Mouse (Mus musculus): ENCODE measurements around the gene Celf2.
A peak's percentile ranks its signal among the peaks of the same experiment; 100 is the strongest.

Gene Celf2

DNA sequence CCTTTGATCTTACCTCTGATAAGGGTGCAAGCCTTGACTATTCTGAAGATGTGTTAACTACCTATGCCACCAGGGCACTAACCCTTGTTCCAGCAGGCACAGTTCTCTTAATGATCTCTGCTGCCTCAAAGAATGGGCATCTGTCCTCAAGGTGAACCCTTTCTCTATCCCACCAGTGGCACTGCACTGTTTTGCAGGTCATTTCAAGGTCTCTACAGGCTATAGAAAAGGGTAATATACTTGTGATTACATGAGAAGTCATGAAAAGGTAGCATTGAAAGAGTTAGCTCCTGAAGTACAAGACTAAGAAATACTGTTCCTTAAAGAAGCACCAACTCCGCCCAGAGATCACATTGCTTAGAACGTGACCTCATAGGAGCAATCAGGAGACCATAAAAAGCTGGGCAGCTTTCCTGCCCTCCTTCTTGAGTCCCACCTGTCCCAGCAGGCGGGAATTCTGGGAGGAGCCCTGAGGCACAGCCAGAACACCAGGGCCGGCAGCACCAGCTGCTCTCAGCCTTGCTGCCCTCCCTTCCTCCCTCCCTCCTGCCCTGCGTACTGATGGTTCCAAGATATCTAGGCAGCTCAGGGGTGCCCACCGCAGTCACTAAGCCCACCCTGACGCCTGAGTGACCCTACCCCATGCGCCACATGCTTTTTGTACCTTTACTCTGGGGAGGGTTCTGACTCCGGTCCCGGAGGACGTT lies 788.5 kb downstream of the Celf2 start:
- DNase-seq: peak; percentile 39

DNA sequence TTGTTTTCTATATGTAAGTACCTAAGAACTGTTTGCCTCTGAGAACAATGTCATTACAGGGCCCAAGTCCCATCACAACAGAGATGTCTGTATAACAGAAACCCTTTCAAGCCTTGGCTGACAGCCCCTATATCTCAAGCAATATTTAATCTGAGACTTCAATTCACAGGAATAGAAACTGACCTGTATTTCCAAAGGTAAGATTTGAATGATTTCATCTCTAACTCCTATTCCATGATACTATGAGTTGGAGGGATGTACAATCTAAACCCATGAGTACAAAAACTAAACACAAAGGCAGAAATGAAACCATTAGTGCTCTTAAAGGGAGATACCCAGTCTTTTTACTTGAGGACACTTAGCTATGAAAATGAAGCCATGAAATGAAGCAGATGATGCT lies 790.5 kb downstream of the Celf2 start:
- no peak for DNase-seq

DNA sequence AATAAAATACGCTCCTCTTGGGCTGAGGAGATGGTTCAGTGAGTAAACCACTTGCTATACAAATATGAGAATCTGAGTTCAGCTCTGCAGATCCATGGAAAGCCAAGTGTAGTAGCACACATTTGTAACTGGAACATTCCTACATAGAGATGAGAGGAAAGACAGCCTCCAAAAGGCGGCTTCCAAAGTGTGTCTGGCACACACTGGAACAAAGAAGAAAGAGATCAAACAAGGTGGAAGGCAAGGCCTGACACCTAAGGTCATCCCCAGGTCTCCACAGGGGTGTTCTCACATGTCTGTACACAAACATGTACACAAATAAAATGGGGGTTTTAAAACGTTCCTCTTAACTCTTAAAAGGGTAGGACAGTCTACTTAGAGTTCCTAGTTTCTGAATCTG lies 791.4 kb downstream of the Celf2 start:
- no peak for DNase-seq

DNA sequence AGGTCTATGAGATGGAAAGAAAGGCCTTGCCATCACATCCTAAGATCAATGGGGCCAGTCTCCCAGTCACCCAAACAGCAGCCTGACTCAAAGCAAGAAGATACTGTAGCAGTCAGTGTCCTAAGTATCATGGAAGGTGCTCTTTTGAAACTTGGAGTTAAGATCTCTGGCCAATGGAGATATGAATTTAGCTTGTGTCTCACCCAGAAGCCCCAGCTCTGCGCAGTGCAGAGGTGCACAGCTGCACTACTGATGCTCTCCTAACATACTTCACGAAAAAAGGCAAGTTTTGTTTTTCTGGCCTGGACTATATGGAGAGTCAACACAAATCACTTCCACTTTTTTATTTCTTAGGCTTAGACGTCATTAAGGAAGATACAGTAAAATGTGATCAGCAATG lies 793.8 kb downstream of the Celf2 start:
- no peak for DNase-seq

DNA sequence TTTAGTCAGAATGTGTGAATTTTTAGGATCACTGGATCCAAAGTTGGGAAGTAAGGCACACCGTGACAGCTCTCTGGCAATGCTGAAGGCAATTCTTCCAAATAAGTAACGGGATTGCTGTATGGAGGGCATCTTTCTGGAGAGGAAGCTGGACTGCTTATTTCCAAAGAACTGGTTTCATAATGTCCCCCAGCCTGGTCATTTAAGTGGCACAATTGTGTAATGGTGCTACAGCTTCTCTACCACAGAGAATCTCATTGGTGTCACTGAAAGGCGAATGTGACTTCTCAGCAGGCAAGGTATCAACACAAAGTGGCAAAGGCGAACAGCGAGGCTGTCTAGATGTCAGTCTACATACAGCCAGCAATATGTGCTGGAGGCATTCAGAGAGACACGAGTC lies 795.8 kb downstream of the Celf2 start:
- DNase-seq: no peak

DNA sequence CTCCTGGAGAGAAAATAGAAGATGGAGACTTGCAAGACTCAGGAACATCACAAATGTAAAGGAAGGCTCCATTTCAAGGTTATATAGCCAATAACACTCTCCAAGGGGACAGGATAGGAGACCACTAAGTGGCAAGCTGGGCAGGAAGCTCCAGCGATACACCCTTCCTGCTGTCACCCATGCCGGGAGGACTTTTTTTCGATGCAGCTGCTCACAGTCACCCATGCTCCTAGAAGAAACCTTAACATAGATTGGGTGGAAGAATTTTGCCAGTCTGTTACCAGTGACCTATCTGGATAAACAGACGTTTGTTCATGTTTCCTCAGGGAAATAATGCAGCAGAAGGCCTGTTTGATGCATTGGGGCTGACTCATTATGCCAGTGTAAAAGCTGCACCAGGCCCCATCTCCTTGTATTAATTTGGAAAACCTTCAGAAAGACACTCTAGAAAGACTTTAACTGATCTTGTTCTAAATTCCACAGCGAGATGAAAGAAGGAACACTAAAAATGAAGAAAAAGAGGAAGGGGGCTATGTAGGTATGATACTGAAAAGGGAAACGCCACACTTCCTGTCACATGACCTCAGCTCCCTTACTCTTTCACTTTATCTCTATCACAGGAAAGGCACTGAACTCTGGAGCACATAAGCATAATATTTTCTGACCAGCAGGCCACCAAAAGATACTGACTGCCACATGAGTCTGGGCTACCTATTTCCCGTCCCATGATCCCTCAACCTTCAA lies 798.5 kb downstream of the Celf2 start:
- no peak for DNase-seq

DNA sequence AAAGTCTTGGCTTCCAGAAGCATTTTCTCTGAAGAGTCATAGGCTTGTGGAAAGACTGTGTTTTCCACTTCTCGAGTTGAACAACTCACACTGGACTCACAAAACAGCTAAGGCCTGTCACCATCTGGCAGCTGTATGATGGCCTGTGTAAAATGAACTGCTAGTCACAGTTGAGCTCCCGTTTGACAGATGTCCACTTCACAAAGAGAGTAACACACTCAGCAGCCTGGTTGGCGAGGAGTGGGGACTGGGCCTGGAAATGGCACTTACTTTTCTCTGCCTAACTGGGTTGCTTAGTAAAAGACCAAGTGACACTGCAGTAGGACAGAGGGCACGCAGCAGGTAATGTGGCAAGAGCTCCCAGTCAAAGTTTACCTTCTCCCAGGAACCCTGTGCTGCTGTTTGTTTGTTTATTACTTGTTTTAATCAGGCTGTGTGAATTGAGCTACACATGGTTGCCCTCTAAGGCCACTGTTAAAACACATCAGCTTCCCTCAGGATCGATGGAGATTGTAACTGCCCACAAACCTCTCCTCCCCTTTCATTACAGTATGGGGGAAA lies 801.3 kb downstream of the Celf2 start:
- no peak for DNase-seq

DNA sequence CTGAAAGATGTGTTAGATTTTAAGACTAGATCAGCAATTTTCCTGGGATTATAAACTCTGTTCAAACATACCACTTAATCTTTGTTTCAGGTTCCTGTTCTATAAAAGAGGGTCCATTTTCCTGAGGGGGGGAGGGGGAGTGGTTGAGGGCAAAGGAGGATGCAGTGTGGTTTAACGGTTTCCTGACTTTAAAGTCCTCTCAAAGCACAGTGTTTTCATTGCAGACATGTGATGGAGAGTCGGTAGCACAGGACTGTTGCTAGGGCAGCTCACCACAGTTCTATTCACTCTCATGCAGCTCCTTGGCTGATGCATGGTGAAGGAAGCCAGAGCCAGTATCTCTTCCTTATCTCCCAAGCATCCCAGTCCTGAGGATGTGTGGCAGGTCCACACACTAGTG lies 802.1 kb downstream of the Celf2 start:
- no peak for DNase-seq

DNA sequence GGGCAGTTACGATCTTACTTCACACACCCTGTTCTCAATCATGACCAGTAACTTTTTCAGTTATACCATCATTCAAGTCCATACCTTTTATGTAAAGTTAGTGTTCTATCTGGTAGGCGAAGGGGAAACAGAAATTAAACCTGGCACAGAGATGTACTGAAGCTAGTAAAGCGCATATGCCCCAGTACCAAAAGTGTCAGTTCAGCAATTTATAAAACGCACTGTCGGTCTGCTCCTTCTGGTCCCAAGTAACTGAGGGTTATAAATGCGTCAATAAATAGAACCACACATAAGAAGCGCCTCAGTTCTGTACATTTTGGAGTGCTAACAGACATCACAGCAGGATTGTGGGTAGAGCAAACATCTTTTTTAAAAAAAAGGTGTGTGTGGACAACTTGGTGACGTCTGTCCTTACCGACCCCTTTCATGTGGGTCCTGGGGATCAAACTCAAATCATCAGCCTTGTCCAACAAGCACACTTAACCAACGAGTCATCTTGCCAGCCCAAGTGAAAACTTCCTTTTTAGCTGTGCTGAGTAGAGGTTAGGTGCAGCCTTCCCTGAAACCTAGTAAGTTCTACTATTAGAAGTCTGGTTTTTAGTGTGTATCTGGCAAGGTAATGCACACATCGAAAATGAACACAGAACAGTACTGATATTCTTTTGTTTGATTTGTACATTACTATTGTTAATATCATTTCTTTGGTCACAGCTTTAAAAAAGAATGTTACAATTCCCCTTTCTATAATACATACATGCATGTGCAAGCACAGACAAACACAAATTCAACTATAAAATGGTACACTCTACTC lies 803.2 kb downstream of the Celf2 start:
- DNase-seq: no peak

DNA sequence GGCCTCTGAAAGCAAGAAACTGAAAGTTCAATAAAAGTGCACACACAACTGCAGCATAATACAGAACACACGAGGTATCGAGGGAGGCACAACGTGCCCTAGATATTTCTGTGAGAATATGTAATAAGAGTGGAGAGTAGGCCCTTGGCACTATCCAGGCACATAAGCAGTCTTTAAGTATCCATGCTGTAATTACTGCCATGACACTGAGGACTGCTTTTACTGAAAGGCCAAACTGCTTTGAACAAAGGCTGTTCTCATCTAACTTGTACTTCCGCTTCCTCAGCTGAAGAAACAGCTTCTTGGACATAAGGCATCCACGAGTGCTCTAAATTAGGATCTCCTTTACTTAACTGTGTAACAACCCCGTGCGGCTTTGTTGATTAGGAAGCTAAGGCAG lies 803.9 kb downstream of the Celf2 start:
- DNase-seq: no peak

DNA sequence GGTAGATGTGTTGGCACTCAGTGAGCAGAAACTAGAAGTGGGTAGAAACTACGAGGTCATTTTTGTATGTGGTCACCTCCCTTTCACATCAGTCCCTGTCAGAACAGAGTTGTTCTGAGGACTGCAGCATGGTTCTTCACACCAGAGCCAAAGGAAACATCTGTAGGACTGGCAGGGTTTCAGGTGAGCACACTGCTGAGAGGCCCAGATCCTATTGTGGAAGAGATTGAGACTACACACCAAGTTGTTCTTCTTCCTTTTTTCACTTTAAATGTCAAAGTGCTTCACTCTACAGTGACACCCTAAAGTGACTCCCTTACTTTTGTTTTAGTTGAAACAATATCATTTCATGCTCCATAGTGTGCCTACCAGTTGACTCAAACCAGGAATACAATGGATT lies 804.6 kb downstream of the Celf2 start:
- no peak for DNase-seq

DNA sequence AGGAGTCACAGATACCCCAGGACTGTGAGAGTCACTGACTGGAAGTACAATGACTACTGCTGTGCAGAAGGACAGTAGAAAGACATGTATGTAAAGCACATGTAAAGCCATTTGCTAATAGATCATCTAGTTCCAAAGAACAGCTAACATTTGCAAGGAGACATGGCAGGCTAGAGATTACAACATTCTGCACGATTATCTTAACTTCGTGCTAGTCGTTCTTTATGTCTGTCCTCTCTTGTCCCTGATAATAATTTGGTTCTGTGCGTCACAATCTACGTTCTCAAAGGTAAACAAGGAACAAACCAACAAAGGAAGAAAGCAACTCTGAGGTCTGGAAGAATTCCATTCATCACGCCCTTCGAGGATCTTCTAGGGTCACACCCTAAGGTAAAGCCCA lies 805.0 kb downstream of the Celf2 start:
- no peak for DNase-seq

DNA sequence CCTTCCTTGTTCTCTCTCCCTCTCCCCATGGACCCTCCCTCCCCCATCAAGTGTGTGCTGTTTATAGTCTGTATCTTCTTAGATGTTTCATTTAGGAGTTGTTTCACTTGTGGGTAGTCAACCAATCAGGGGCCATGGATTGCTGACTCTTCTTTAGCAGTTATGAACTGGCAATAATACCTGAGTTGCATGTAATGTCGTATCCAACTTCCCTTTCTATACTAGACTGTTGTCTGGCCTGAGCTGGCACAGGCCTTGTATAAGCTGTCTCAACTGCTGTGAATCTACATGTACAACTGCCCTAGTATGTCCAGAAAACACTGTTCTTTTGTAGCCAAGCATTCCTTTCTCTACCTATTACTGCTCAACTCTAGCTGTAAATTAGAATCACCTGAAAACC lies 813.0 kb downstream of the Celf2 start:
- no peak for DNase-seq

DNA sequence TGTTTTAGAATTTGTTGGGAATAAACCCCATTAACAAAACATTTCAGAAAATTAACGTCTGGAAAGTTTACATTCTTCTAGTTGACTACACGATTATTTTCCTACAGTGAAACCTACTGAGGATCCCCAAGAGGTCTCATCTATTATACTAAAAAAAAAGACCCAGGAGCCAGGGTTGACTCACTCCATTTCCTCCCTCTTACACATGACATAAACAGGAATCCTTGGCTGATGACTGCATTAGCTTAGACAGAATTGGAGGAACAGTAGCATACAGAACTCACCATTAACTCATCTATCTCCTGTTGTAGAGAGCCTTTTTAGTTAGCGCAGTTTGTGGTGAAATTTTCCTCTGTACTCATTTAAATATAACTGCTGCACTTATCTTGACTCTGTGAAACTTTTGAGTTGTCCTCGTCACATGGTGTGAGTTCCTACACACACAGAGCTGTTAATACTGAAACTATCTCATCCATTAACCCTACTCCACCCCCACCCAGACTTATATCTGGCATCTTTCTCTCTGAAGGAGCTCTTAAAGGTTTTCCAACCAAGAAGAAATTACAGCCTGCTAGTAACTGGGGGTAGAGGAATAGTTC lies 813.9 kb downstream of the Celf2 start:
- DNase-seq: no peak

DNA sequence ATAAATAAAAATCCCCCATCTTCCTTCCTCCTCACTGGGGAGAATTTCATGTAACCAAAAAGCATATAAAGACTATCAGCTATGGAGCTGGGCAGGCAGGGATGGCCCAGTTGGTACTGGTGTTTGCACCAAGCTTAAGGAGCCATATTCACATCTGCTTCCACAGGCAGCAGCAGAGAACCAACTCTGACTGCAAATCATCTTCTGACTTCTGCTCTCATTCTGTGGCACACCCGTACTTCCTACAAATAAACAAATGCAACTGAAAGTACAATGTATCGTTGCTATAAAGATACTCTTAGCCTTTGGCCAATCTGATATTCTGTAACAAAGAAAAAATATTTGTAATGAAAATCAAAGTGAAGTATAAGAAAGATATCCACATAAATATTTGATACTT lies 819.7 kb downstream of the Celf2 start:
- DNase-seq: no peak

DNA sequence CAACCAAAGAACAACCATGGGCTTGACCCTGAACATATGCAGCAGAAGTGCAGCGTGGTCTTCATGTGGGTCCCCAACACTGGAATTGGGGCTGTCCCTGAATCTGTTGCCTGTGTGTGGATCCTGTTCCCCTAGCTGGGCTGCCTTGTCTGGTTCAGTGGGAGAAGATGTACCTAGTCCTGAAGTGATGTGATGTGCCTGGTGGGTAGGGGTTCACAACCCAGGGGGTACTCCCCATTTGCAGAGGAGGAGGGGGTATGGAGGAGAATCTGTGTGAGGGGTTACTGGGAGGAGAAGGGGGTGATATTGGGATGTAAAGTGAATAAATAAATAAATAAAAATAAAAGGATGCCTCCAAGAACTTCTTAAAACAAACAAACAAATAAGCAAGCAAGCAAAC lies 831.1 kb downstream of the Celf2 start:
- no peak for DNase-seq

DNA sequence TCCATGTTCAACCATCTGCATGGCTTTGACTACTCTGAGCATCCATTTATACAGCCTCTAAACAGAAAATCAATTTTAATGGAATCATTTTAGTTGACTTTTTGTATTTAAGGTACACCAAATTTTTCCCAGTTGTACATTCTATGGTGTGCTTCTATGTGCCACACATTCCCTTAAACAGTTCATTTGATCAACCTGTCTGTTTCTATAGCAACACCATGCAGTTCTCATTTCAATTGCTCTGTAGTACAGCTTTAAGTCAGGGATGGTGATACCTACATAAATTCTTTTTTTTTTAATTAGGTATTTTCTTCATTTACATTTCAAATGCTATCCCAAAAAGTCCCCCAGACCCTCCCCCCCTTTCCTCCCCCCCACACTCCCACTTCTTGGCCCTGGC lies 831.9 kb downstream of the Celf2 start:
- DNase-seq: no peak

DNA sequence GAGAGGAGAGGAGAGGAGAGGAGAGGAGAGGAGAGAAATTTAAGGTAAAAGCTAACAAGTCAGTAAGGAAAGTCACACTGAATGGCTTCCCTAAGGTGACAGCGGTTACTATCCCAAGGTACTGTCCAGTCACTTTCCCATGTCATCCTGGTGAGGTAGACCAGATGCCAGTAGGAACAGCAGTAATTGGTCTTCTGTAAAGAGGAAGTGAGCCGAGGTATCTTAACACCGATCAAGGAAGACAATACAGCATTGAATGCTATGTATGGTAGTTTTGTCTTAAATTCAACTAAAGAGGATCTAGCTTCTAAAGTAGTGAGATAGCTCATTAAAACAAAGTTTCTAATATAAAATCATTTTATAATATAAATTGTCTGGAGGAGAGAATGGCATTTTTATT lies 835.0 kb downstream of the Celf2 start:
- DNase-seq: no peak

DNA sequence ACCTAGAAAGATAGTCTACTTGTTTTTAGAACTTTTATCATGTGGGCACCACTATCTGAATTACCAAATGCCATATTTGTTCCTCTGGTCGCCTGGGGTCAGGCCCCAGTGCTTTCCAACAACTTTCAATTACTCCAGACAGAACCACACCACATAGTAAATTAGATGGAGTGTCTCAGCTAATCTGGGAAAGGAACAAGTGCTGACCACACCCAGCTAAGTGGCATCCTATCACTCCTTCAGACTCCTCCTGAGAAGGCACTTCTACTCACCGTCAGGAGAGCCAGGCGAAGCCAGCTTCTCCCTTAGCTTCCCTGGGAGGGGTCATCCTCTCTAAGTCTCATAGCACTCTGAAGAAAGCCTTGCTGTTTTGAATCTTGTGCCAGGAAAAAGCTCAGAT lies 835.9 kb downstream of the Celf2 start:
- DNase-seq: no peak

DNA sequence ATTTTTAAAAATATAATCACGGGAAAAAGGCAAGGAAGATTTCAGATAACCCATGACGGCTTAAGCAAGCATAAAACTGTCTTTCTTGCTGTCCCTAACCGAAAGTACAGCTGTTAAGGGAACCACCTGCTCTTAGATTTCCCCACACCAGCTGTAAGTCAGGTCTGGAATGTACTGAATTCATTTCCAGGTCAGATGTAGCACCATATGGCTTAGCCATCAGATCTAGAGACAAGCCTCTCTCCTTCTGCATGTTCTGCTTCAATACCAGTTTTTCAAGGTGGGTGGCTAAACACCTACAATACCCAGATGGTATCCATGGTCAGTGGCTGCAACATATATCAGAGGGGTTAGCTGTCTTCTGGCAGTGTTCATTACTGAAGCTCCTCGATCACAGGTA lies 841.8 kb downstream of the Celf2 start:
- no peak for DNase-seq

DNA sequence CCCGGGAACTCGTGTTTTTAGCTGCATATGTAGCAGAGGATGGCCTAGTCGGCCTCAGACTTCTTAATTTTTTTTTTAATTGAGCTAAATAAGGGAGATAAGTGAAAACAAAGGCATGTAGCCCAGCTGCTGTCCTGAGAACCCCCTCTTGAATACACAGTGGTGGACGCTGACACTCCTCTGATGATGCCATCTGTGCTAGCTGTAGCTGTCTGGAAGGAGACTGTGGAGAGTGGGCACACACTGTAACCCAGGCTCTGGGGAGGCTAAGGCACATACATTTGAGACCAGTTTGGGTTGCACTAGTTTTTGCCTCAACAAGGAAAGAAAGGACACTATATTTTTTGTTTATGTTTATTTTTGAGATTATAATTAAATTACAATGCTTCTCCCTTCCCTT lies 849.5 kb downstream of the Celf2 start:
- no peak for DNase-seq

DNA sequence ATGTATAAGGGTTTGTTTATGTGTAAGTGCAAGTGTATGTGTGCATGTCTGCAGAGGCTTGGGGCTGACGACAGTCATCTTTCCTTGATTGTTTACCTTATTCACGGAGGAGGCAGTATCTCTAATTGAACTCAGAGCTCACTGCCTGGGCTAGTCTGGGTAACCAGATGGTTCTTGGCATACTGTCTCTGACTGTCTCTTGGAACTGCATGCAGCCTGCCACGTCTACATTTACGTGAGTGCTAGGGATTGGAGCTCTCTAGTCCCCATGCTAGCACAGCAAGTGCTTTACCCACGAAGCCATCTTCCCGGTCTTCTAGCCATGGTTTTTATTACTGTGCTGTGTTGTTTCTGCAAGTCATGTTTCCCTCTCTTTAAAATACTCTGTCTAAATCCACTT lies 855.6 kb downstream of the Celf2 start:
- DNase-seq: no peak

DNA sequence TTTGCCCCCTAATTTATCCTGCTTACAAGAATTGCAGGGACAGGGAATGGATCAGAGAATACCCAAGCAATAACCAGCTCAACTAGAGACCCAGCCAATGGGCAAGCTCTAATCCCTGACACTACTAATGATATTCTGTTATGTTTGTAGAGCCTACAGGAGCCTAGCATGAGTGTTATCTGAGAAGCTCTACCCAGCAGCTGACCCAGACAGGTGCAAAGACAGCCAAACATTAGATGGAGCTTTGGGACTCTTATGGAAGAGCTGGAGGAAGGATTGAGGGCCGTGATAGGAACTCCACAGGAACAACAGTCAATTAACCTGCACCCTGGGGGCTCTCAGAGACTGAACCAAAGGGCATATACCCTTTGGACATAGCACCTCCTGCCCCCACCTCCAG lies 857.7 kb downstream of the Celf2 start:
- DNase-seq: no peak
